Mouse (Mus musculus): ENCODE measurements at regions not wholly inside any gene's neighbourhood (a gene's known extent, or its start where the extent isn't known, plus 50 kb on each side); places are given as distances from the start of the nearest gene placed in this dataset.

GRCm38 (mm10) chr12:71638246-71638645, 192.6 kb upstream of the Daam1 start:
- TF ChIP-seq CTCF (conservative IDR thresholded peaks at IDR 0.05; ENCODE audit: low read length) (no peak), POU5F1 (IDR thresholded peaks at IDR 0.05; ENCODE audit: borderline replicate concordance, low read length) (no peak), NANOG (IDR thresholded peaks at IDR 0.05; ENCODE audit: borderline replicate concordance, low read length) (no peak)
